Mouse (Mus musculus): ENCODE measurements around the gene Pik3r2. TPM values are rescaled to one million over a fixed set of nuclear protein-coding genes. Genes with fewer than 3 reads are reported as not detected.

Gene Pik3r2
- polyA plus RNA-seq, 1 experiment from 2014 or later, result 37.4 TPM

- ATAC-seq, result no peak
- no peak overlapping the region for H3K27ac ChIP-seq (ENCODE audit: low read depth, low read length)
- no peaks in the 10 kb centered on the region for H3K36me3 ChIP-seq (ENCODE audit: control insufficient read depth, insufficient read depth)
- TF ChIP-seq CTCF (IDR thresholded peaks at IDR 0.05; ENCODE audit: low read depth), result no peak
- no peak overlapping the region for H3K4me3 ChIP-seq (ENCODE audit: low read depth, low read length)
- no peaks in the 10 kb centered on the region for H3K4me1 ChIP-seq (replicated peaks; ENCODE audit: control insufficient read depth, insufficient read depth, low read length)
- peaks cover 6% of the 10 kb centered on the region for H3K27me3 ChIP-seq (replicated peaks; ENCODE audit: control insufficient read depth, insufficient read depth, low read length)
- 68% methylated on average over 5 of the region's 5 CpGs for WGBS
- H3K4me2 ChIP-seq (replicated peaks; ENCODE audit: low read depth), result no peak overlapping the region
- no peaks in the 10 kb centered on the region for H3K9me3 ChIP-seq (ENCODE audit: control insufficient read depth)
- no peak overlapping the region for H3K9ac ChIP-seq (ENCODE audit: low read depth, low read length)
Observed at GRCm38 (mm10) chr8:70737705-70738104, 38.8 kb downstream of the Pik3r2 start.

GRCm38 (mm10) chr8:70730956-70731355, 45.6 kb downstream of the Pik3r2 start:
- Histone ChIP-seq H3K36me3 (ENCODE audit: control insufficient read depth, insufficient read depth) (no peaks in the 10 kb centered on the region), H3K4me3 (ENCODE audit: low read depth, low read length) (no peak overlapping the region), H3K9me3 (ENCODE audit: control insufficient read depth) (no peaks in the 10 kb centered on the region), H3K27me3 (replicated peaks; ENCODE audit: control insufficient read depth, insufficient read depth, low read length) (no peaks in the 10 kb centered on the region; the same call in 1 of the 2 replicates), H3K4me1 (replicated peaks; ENCODE audit: control insufficient read depth, insufficient read depth, low read length) (no peaks in the 10 kb centered on the region), H3K27ac (ENCODE audit: low read depth, low read length) (no peak overlapping the region), H3K9ac (ENCODE audit: low read depth, low read length) (no peak overlapping the region), H3K4me2 (replicated peaks; ENCODE audit: low read depth) (no peak overlapping the region)
- TF ChIP-seq CTCF (IDR thresholded peaks at IDR 0.05; ENCODE audit: low read depth), result no peak
- WGBS, result 81% methylated on average over 4 of the region's 4 CpGs
- ATAC-seq, result no peak

- Histone ChIP-seq H3K27ac (ENCODE audit: low read depth, low read length) (no peak overlapping the region), H3K27me3 (replicated peaks; ENCODE audit: control insufficient read depth, insufficient read depth, low read length) (no peaks in the 10 kb centered on the region; the same call in 1 of the 2 replicates), H3K4me1 (replicated peaks; ENCODE audit: control insufficient read depth, insufficient read depth, low read length) (no peaks in the 10 kb centered on the region), H3K4me2 (replicated peaks; ENCODE audit: low read depth) (peak overlapping the region; percentile 69), H3K9me3 (ENCODE audit: control insufficient read depth) (no peaks in the 10 kb centered on the region), H3K36me3 (ENCODE audit: control insufficient read depth, insufficient read depth) (no peaks in the 10 kb centered on the region), H3K9ac (ENCODE audit: low read depth, low read length) (no peak overlapping the region), H3K4me3 (ENCODE audit: low read depth, low read length) (peak overlapping the region; percentile 23)
- TF ChIP-seq CTCF (IDR thresholded peaks at IDR 0.05; ENCODE audit: low read depth), result peak; percentile 60
- peak; percentile 46 for ATAC-seq
- 3% methylated on average over 34 of the region's 34 CpGs for WGBS
Observed at GRCm38 (mm10) chr8:70729808-70730475, 46.6 kb downstream of the Pik3r2 start.

GRCm38 (mm10) chr8:70726721-70727120, 49.8 kb downstream of the Pik3r2 start:
- H3K9me3 ChIP-seq (ENCODE audit: control insufficient read depth), result no peaks in the 10 kb centered on the region
- 45% methylated on average over 11 of the region's 11 CpGs for WGBS
- no peak for TF ChIP-seq CTCF (IDR thresholded peaks at IDR 0.05; ENCODE audit: low read depth)
- no peaks in the 10 kb centered on the region for H3K4me1 ChIP-seq (replicated peaks; ENCODE audit: control insufficient read depth, insufficient read depth, low read length)
- ATAC-seq, result no peak
- H3K27ac ChIP-seq (ENCODE audit: low read depth, low read length), result no peak overlapping the region
- H3K36me3 ChIP-seq (ENCODE audit: control insufficient read depth, insufficient read depth), result no peaks in the 10 kb centered on the region
- no peaks in the 10 kb centered on the region; the same call in 1 of the 2 replicates for H3K27me3 ChIP-seq (replicated peaks; ENCODE audit: control insufficient read depth, insufficient read depth, low read length)
- no peak overlapping the region for H3K9ac ChIP-seq (ENCODE audit: low read depth, low read length)
- no peak overlapping the region for H3K4me3 ChIP-seq (ENCODE audit: low read depth, low read length)
- H3K4me2 ChIP-seq (replicated peaks; ENCODE audit: low read depth), result no peak overlapping the region

GRCm38 (mm10) chr8:70725792-70726447, 50.6 kb downstream of the Pik3r2 start:
- Histone ChIP-seq H3K9ac (ENCODE audit: low read depth, low read length) (no peak overlapping the region), H3K4me1 (replicated peaks; ENCODE audit: control insufficient read depth, insufficient read depth, low read length) (no peaks in the 10 kb centered on the region)

GRCm38 (mm10) chr8:70724216-70724615, 52.3 kb downstream of the Pik3r2 start:
- H3K9ac ChIP-seq (ENCODE audit: low read depth, low read length), result no peak overlapping the region
- H3K4me2 ChIP-seq (replicated peaks; ENCODE audit: low read depth), result no peak overlapping the region
- no peaks in the 10 kb centered on the region for H3K36me3 ChIP-seq (ENCODE audit: control insufficient read depth, insufficient read depth)
- H3K4me3 ChIP-seq (ENCODE audit: low read depth, low read length), result no peak overlapping the region
- no peaks in the 10 kb centered on the region for H3K4me1 ChIP-seq (replicated peaks; ENCODE audit: control insufficient read depth, insufficient read depth, low read length)
- no peak for ATAC-seq
- H3K27ac ChIP-seq (ENCODE audit: low read depth, low read length), result no peak overlapping the region
- no peaks in the 10 kb centered on the region for H3K9me3 ChIP-seq (ENCODE audit: control insufficient read depth)
- 79% methylated on average over 12 of the region's 12 CpGs for WGBS
- TF ChIP-seq CTCF (IDR thresholded peaks at IDR 0.05; ENCODE audit: low read depth), result no peak
- no peaks in the 10 kb centered on the region; the same call in 1 of the 2 replicates for H3K27me3 ChIP-seq (replicated peaks; ENCODE audit: control insufficient read depth, insufficient read depth, low read length)

More at GRCm38 (mm10) chr8:70725792-70726447, 50.6 kb downstream of the Pik3r2 start:
- 31% methylated on average over 14 of the region's 14 CpGs for WGBS
- Histone ChIP-seq H3K27ac (ENCODE audit: low read depth, low read length) (no peak overlapping the region), H3K9me3 (ENCODE audit: control insufficient read depth) (no peaks in the 10 kb centered on the region), H3K27me3 (replicated peaks; ENCODE audit: control insufficient read depth, insufficient read depth, low read length) (no peaks in the 10 kb centered on the region; the same call in 1 of the 2 replicates), H3K4me3 (ENCODE audit: low read depth, low read length) (no peak overlapping the region), H3K4me2 (replicated peaks; ENCODE audit: low read depth) (no peak overlapping the region), H3K36me3 (ENCODE audit: control insufficient read depth, insufficient read depth) (no peaks in the 10 kb centered on the region)
- TF ChIP-seq CTCF (IDR thresholded peaks at IDR 0.05; ENCODE audit: low read depth), result no peak
- no peak for ATAC-seq

All from intestine, postnatal 0 days (tissue).